ENCODE assay signal across 8 mouse cellular contexts in the genomic region with DNA sequence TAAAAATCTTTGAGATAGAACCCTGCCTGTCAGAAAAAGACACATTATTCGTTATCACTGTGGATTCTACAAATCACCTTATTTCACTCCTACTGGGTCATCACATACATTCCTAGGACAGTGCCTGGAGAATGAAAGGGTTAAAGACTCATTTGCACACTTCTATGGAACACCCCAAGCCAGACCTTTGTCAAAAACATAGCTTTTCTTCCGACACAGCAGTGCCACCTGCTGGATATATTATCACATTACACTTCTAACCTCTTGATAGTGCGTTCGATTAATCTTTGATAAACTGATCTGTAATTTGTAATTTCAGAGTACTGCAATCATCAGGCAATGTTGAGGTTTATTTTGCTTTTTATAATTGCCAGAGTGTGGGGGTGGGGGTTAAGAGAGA. TPM values are rescaled to one million over a fixed set of nuclear protein-coding genes. Genes with fewer than 3 reads are reported as not detected.
DNase-seq lines count a peak whose midpoint lies in the region; ATAC-seq lines count a peak whose summit lies in the region.

No protein-coding gene starts in this region.

- no peaks in the 10 kb centered on the region for H3K36me3 ChIP-seq in forebrain, embryonic 13.5 days (ENCODE audit: poor library complexity, severe bottlenecking)

- ATAC-seq in forebrain, embryonic 13.5 days = peak; percentile 80

- H3K4me2 ChIP-seq in forebrain, embryonic 13.5 days = no peak overlapping the region

- H3K9ac ChIP-seq in forebrain, embryonic 13.5 days = no peak overlapping the region

- no peaks in the 10 kb centered on the region for H3K27me3 ChIP-seq in forebrain, embryonic 13.5 days

- no peak overlapping the region for H3K4me3 ChIP-seq in forebrain, embryonic 13.5 days

- H3K4me1 ChIP-seq in forebrain, embryonic 13.5 days = no peaks in the 10 kb centered on the region; the same call in 1 of the 2 replicates

- WGBS in forebrain, embryonic 13.5 days = 38% methylated on average over 4 of the region's 4 CpGs

- no peak overlapping the region for H3K27ac ChIP-seq in forebrain, embryonic 13.5 days

- H3K9me3 ChIP-seq in forebrain, embryonic 13.5 days (replicated peaks) = no peaks in the 10 kb centered on the region

- DNase-seq in heart, postnatal 10 days = peak; percentile 33 to 46
- no peak for DNase-seq in heart, adult 9 months (ENCODE audit: low spot score in 2 of 2)
- DNase-seq in urinary bladder, postnatal 25 days (ENCODE audit: low spot score) = peak; percentile 8
- no peak for DNase-seq in urinary bladder, postnatal 10 days (ENCODE audit: low spot score)
- peak; percentile 62 for DNase-seq in mesoderm, embryonic 11.5 days (ENCODE audit: low read depth, low spot score)
- no peak for DNase-seq in spleen, postnatal 10 days (ENCODE audit: low spot score in 2 of 2)
- DNase-seq in thymus, postnatal 0 days (ENCODE audit: low spot score) = no peak

- intact Hi-C loops in heart, postnatal 10 days (cut with DNase I) = loop anchor here (1.0 to 10.0 kb wide), 3 partner anchors 76 to 529 kb away; no protein-coding TSS in a partner anchor

RNA-seq across cellular contexts. Expression of gene Ppp1r17, which starts 31.8 kb away (rescaled TPM):
- total RNA-seq in heart, postnatal 10 days (2021) = not detected
- 4.1 and 5.1 TPM in 2 replicates for polyA plus RNA-seq in forebrain, embryonic 13.5 days (2015; fragmentation: Nextera tagmentation; extraction: Ambion mirVana)
- polyA plus RNA-seq in thymus, postnatal 0 days (2015; fragmentation: Nextera tagmentation; extraction: Ambion mirVana) = 0.13 and 0.14 TPM in 2 replicates

Comparison
In these comparisons a context has a peak if more than half of its experiments do, and no peak if none do; other contexts are left out.
1. DNase-seq: peak in heart, postnatal 10 days (2 of 2), urinary bladder, postnatal 25 days (single experiment) and mesoderm, embryonic 11.5 days (single experiment); none in heart, adult 9 months (0 of 2), urinary bladder, postnatal 10 days (single experiment), spleen, postnatal 10 days (0 of 2) and thymus, postnatal 0 days (single experiment).